Mouse (Mus musculus): ENCODE data around the gene Slc15a5. TPM values are rescaled to one million over a fixed set of nuclear protein-coding genes. Genes with fewer than 3 reads are reported as not detected.
"Not testable (repeated sequence)": the region's sequence is repeated elsewhere in the genome, so short reads cannot be mapped to it uniquely, and the experiment has no call there.

Slc15a5 gene
- total RNA-seq (2021), result not detected in 2 replicates
- long read RNA-seq, experiment 1, result 0 reads
- long read RNA-seq, experiment 2, result 0 reads

DNA sequence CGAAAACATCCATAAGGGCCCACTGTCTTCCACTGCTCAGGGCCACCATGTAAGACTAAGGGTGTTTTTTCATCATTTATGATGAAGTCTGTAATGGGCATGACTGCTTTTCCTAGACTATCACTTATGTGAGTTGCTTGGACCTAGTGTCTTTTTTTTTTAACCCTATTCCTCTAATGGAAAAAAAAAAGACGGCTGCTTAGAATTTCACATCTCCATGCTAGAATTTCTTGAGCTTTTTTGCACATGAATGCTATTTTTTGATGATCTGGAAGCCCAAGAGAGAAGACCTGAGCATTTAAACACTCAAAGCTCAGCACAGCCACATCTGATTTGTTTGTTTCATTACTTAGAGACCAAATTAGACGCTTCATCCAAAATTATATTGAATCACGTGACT lies at the start of gene Slc15a5:
Gene Slc15a5 (minus strand): TSS at position 101 of the 400 bp plus-strand sequence.
- DNase-seq, result no peak

DNA sequence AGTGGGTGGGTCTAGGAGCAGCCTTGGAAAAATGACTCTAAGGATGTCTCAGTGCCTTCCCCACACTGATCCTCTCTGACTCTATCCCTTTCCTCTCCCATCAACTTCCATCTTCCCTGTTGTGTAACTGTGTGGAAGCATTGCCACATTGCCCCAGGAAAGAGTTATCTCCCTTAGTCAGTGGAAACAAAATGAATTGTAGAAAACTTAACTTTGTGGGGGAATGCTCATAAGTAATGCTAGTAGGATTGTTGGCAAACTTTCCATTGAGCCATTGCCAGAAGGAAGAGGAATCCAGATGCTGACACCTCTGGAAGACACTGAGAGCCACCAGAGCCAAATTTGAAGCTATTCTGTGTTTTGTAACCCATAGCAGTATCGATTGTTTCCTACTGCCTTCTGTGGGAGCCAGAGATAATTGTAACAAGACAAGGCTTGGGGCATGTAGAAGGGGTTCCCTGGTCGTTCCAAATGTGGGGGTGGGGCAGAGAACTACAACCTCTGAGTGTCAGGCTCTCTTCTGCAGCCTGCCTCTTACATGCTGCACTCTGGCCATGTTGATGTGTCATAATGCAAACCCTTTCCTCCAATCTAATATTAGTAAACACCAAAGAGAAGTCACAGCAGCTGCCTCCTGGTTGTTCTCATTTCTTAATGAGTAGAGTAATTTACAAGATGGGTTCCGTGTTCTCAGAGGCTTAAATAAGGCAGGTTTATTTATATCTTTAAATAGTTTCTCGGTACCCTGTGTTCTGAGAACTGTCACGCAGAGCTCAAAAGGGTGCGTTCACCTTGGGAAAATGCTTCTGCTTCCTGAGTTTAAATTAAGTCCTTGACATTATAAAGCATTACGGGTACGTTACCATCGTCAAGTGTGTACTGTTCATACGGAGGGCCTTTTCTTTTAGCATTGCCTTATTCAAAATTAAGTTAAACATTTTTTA lies 48.9 kb upstream of the Slc15a5 start:
- no peak for DNase-seq

DNA sequence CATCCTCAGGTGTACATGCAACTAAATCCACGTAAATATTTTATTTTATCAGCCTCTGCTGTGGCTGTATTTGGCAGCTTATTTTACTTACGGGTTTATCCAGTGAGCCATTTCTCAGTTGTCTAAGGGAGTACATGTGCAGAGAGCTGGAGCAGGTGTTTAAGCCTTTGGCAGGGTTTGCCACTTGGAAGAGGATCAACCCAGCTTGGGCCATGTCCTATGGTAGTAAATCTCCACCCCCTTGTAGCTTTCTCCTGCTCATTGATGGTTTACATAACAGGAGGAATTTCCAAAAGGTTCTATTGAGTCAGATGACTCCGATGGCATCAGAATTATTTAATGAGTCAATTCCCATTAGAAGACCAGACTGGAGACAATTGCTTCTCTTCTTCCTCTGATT lies 37.8 kb upstream of the Slc15a5 start:
- no peak for DNase-seq

DNA sequence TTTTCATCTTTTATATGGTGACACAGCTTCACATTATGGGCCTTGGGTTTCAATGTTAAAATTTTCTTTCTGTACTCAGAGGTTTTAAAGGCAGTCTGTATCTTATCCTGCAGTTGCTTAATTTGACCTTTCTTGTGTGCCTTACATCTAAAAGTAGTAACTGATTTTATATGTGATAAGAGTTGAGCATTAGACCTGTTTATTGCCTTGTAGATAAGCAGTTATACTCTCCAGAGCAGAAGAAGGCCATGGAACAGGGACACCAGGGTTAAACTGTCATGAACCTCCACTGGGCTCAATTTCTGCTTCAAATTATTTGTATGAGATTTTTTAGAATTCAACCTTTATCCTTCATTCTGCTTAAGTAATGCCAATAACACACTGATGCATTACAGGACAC lies 24.8 kb upstream of the Slc15a5 start:
- DNase-seq, result no peak

DNA sequence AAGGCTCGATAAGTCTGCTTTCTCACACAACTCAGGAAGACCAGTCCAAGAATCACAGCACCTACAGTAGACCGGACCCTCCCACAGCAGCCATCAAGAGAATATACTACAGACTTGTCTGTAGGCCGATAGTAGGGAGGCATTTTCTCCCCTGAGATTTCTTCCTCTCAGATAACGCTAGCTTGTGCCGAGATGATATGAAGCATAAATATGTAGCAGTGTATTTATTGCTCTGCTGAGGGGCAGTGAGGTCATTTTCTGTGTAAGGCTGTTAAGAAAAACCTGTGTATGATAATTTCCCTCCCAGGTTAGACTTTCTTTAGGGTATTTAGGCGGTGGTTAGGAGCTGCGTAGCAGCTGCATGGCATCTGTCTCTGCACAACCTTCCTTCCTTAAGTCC lies 23.2 kb upstream of the Slc15a5 start:
- no peak for DNase-seq

DNA sequence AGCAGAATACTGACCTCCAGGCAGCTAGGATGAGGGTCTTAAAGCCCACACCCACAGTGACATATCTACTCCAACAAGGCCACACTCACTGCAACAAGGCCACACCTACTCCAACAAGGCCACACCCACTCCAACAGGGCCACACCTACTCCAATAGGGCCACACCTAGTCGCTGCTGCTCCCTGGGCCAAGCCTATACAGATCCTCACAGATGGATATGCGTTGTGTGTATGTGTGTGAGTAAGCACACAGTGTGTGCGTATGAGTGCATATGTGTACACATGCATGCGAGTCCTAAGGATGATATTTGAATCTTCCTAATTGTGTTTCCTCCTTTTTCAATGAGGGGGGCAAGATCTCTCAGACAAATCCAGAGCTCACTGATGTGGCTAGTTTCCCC lies 22.1 kb upstream of the Slc15a5 start:
- no peak for DNase-seq

DNA sequence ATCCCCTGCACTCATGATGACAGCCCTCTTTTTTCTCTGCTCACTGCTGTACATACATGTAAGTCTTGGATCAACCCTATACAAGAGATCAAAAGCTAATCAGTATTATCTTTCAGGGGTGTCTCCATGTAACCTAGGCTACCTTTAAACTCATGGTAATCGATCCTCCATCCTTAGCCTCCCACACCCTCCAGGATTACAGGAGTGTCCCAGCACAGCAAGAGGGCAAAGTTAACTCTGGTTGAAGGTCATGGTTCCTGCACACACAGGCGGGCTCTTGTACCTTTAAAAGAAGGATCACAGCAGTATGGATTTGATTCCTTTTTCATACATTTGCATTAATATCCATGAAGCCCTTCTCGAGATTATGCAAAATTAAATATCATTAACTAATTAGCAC lies 19.9 kb upstream of the Slc15a5 start:
- no peak for DNase-seq

DNA sequence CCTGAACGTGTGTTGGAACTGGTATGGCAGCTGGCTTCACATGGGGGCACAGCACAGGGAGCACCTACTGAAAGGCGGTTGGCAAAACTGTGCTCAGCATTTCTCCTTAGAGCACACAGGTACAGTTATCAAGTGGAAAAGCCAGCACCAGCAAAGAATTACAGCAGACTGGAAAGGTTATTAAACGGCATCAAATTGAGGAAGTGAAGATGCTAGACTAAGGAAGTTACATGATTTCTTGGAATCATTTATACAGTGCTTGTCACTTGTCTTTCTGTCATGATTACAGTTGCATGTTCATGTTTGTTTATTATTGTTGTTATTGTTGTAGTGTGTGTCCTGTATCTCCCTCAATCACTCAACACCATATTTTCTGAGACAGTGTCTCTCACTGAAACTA lies 15.3 kb upstream of the Slc15a5 start:
- DNase-seq, result no peak

DNA sequence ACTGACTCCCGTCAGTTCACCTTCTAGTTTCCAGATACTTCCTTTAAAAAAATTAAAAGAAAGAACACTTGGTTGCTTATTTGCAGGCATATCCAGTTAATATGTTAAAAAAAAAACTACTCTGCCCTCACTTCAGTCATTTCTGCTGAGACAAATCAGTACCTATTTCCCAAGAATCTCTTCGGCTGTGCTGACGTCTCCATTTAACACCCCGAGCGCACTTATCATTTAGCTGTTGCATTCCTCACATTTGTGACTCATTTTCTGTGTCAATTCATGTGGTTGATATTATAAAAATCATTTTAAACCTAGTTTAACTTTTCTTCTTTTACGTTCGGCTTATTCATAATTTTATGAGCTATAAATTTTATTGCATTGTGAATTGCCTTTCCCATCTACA lies 12.7 kb upstream of the Slc15a5 start:
- no peak for DNase-seq

DNA sequence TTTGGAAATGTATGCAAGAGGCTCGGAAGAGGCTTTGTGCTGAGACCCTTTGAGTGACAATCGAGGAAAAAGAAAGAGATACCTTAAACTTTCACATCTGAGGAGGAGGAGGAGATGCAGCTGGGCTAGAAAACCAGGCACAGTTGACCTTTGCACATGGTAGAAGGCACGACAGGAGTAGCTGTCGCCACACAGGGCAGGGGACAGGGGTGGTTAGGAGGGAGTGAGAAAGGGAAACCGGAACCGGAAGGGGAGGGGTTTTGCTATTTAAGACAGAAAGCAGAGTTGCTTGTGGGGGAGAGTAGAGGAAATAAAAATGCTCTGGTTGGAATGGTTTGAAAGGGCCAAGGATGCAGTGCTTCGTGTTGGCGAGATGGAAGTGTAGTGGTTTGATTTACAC lies 9.4 kb upstream of the Slc15a5 start:
- DNase-seq, result no peak

DNA sequence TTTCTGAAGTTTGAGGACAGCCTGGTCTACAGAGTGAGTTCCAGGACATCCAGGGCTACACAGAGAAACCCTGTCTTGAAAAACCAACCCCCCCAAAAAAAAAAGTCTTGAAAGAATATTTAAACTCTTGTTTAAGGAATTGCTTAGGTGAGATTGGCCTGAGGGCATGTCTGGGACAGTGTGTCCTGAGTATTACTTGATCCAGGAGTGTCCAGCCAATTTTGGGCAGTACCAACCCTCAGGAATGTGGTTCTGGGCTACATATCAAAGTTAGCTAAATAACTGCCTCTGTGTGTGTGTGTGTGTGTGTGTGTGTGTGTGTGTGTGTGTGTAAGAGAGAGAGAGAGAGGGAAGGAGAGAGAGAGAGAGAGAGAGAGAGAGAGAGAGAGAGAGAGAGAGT lies 6.7 kb upstream of the Slc15a5 start:
- DNase-seq, result not testable (repeated sequence)

DNA sequence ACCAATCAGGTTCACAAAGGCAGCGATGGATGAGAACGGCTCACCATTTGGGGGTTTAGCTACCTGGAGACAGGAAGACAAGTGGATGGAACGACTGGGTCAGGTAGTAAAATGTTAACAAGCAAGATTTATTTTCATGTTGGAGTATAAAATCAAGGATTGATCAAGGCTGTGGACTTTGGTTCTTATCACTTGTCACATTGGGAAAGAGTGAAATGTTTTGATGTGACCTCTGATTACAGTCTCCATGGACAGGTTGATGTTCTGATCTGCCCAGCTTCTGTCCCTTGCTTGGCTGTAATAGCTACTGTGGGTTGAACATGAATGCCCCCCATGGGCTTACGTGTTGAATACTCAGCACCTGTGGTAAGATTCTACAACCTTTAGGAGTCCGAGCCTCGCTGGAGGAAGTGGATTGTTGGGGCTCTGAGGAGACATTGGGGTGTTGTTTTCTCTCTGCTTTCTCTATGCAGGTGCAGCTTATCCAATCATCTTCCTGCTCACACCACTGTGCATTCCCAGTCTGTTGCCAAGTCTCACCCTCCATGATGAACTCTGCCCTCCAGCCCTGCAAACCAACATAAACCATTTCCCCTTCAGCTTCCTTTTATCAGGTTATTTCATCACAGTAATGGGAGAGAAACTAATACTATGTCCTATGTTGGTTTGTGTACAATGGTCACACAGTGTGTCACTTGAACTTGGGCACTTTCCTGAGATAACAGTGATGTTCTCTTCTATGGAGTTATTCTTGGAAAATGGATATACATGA lies 1.2 kb upstream of the Slc15a5 start:
- no peak for DNase-seq

DNA sequence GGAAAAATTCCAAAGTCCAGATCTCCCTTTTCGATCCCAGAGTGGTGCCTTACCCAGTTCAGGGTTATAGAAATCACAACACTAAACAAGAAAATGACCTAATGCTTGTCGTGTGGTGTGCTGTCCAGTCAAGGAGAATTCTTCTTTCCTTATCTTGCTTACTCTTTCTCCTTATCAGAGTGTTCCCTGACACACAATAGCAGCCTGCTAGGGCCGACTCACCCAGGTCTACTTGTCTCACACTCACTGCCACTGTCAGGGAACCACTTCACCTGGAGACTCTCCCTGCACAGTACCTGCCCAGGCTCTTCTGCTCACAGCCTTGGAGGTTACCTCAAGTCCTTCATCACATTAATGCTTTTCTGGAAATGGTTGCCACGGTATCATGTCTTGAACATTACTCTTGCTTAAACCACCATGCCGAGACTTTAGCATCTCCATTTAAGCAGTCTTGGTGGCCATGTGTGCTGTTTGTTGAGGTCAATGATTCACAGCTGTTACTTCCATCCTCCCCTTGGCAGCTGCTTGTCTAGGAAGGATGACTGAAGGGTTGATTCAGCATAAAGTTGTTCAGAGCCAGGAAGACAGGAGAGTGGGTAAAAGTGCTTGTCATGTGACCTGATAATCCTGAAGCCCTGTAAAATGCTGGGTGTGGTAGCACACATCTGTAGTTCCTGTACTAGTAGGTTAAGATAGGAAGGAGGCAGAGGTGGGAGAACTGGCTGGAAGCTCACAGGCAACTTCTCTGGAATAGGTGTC lies 1.9 kb downstream of the Slc15a5 start:
- no peak for DNase-seq

DNA sequence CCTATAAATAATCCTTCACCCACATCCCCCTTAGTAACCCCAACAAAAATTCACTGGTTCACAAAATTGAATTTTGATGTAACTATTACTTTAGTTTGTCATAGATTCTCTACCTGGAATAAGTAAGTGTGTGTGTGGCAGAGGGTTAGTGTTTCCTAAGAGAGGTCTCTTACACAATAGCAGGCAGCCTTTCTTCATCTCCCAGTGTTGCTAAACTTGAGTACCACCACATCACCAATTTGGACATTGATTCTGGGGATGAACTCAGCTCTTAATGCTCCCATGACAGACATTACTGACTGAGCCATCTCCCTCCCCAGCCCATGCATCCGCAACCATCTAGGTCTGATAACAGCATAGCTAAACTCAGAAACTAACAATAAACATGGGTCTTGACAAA lies 4.0 kb downstream of the Slc15a5 start:
- DNase-seq, result no peak

DNA sequence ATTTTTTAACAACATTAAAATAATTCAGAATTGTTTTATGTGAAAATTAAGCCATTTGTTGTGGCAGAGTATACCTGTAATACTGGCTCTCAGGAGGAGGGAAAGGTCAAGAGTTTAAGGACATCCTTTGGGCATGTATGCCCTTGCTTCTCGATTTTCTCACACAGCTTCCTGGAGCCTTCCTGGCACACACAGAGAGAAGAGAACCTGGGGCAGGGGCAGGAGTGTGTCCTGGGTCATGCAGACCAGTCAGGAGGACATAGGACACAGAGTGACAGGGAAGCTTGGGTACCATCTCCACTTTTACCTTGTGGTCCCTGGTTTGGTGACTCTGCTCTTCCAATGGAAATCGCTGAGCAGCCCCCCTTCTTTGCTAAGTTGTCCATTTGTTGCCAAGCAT lies 6.2 kb downstream of the Slc15a5 start:
- no peak for DNase-seq

DNA sequence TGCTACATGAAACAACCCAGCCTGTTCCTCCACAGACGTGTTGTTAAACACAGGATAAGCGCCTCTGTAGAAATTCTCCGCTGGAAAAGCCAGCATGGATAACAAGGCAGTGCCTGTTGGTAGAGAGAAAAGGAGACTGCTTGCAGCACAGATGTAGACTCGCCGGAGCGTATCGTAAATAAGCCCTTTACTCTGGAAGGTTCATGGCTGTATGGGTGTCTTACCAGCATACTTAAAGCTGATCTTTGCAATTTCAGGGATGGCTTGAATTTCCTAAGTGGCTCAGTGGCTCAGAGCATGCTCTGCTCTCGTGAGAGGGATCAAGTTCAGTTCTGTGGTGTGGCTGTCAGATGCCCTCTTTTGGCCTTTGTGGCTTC lies 6.8 kb downstream of the Slc15a5 start:
- no peak for DNase-seq

DNA sequence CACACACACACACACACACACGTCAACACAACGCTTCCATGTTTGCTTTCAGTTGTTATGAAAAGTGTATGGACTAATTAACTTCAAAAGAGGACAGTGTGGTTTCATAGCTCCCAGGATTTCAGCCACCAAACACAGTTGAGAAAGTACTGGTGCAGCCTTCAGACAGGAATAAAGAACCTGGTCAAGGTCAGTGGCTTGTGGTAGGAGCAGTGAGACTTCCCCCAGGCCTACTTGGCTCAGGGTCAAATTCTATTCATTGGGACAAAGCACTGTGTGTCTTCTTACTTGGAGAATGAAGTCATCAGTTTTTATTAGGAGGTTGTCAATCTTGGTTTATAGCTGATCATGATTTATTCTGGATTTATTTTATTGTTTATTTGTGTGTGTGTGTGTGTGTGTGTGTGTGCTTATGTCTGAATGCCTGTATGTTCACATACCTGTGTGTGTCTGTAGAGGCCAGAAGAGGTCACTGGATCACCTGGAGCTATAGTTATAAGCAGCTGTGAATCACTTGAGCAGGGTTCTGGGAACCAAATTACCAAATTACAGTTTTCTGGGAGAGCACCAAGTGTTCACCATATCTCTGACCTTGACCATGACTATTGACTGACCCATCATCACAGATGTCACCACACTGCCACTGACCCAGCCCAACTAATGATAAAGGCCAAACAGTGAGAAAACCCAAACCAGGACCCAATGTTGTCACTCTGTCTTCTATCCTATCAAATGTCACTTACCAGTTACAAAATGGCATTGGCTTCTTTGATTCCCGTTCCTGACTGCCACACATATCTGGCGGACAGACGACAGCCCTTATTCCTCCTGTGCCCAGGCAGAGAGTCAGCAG lies 7.4 kb downstream of the Slc15a5 start:
- DNase-seq, result peak; percentile 51

DNA sequence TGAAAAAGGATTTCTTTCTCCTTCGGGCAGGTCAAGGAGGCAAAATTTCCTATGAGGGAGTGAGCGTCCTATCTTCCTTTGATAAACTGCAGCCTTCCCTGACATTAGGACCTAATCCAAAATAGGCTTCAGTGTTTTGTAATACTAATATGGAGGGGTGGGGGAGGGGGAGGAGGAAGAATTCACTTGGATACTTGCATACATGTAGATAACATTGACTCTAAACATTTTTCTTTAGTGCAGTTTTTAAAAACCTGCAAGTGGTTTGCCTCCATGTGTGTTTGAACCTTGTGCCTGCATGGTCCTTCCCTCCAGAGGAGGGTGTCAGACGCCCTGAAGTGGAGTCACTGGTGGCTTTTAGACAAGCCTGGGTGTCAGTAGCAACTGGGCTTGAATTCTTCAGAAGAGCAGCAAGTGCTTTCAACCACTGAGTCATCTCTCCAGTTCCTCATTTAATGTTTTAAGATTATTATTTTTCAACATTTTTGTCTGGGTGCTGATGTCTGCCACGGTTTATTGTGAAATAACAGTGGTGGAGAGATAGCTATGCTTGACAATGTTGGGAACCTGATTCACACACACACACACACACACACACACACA lies 8.1 kb downstream of the Slc15a5 start:
- DNase-seq, result peak; percentile 11

DNA sequence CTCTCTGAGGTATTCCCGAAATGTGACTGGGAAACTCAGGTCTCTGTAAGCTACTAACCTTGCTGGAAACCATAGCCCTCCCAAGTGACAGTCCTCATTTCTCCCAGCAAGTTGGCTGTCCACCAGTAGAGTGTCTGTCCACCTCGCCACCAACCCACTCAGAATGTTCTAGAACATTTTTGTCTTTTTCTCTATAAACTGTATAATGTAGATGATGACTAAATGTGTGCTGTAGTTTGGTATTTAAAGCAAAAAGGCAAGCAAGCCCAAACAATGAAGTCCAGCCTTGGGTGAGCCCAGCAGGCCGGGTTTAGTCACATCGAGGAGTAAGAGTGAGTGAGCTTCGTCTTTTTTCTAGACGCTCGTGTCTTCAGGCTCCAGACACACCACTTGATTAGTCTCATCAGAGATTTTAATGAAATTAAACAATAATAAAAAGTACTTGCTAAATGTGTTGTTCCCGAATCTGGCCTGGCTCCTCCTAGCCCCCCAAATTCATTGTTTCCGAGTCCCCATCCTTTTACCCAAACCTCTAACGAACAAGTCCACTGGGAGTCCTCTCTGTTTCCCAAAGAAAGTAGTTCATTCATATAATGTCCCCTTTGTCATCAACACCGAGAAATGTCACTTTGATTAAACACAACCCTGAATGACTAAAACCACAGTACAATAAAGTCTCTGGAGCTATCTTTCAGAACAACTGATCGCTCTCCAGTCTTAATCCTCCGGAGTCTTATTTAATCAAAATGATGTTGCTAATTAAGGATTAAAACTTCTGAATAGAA lies 8.8 kb downstream of the Slc15a5 start:
- DNase-seq, result no peak

DNA sequence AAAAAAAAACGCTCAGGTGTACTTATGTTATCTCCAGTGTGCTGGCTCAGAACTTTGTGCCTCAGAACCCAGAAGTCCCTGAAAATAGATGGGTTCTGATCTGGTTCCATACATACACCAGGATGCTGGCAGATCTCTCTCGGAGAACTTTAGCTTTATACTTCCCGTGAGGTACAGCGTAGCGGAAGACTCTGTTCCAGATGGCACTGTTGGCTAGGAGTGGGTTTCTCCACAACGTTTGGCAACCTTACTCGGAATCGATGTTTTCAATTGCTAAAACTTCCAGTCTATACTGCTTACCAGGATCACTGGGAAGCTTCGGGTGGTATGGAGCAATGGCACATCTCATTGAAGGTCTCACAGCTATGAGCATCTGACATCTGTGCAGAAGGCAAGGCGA lies 9.8 kb downstream of the Slc15a5 start:
- DNase-seq, result no peak

Data from adrenal gland, postnatal 14 days (tissue).